Mouse (Mus musculus) brain, embryonic 14.5 days (tissue): ENCODE measurements around the gene Tmem107.

Experiments
- CTCF ChIP-seq: fragments of 200-500 bp; IDR thresholded peaks from 2 replicates; pipeline ENCODE4 v1.5.1; 2012; ENCODE audit warnings: inconsistent platforms, mild to moderate bottlenecking, moderate library complexity, borderline replicate concordance; ENCODE audit not compliant: insufficient read depth, insufficient read length; ENCODE audit errors: extremely low read depth
- POLR2A ChIP-seq: fragments of 200-500 bp; IDR thresholded peaks from 2 replicates; pipeline ENCODE4 v1.6.1; 2012; ENCODE audit warnings: mild to moderate bottlenecking, inconsistent platforms, borderline replicate concordance; ENCODE audit not compliant: poor library complexity, insufficient read depth, insufficient read length, severe bottlenecking; ENCODE audit errors: extremely low read depth

- TF ChIP-seq CTCF: no peak
- TF ChIP-seq POLR2A: no peak
Observed at GRCm38 (mm10) chr11:69028805-69029204, 41.8 kb upstream of the Tmem107 start.
